Mouse (Mus musculus) ES-Bruce4 (cell line): ENCODE measurements at regions not wholly inside any gene's neighbourhood (a gene's known extent, or its start where the extent isn't known, plus 50 kb on each side); places are given as distances from the start of the nearest gene placed in this dataset.

ENCODE experiments used
- H3K27ac ChIP-seq: 2 replicates; pipeline ENCODE4 v1.5.1; 2012; ENCODE audit warnings: low read length, inconsistent platforms; ENCODE audit not compliant: insufficient read depth
- H3K27me3 ChIP-seq: 2 replicates; pipeline ENCODE4 v1.6.1; 2012; ENCODE audit warnings: mild to moderate bottlenecking, low read length, inconsistent platforms; ENCODE audit not compliant: control insufficient read depth, poor library complexity, insufficient read depth, severe bottlenecking
- H3K36me3 ChIP-seq: 2 replicates; pipeline ENCODE4 v1.6.1; 2012; ENCODE audit warnings: inconsistent platforms, mild to moderate bottlenecking, low read length, moderate library complexity; ENCODE audit not compliant: control insufficient read depth, poor library complexity, insufficient read depth, severe bottlenecking
- H3K4me1 ChIP-seq: one replicate; pipeline ENCODE4 v1.8.1; 2011; ENCODE audit warnings: low read length; ENCODE audit not compliant: control insufficient read depth, insufficient read depth
- H3K4me3 ChIP-seq: 2 replicates; pipeline ENCODE4 v1.5.1; 2011; ENCODE audit warnings: low read depth, mild to moderate bottlenecking, low read length
- H3K9ac ChIP-seq: 2 replicates; pipeline ENCODE4 v1.6.1; 2012; ENCODE audit warnings: low read depth, mild to moderate bottlenecking, inconsistent platforms; ENCODE audit not compliant: poor library complexity, severe bottlenecking
- H3K9me3 ChIP-seq: replicated peaks from 2 replicates; pipeline ENCODE4 v1.6.1; 2012; ENCODE audit warnings: mild to moderate bottlenecking, low read length, inconsistent platforms; ENCODE audit not compliant: control insufficient read depth, poor library complexity, insufficient read depth, severe bottlenecking
- CTCF ChIP-seq: IDR thresholded peaks from one replicate; pipeline ENCODE4 v1.8.1; 2011; ENCODE audit warnings: low read depth, low read length
- EP300 ChIP-seq: IDR thresholded peaks from 2 replicates; pipeline ENCODE4 v1.6.1; 2011; ENCODE audit warnings: low read depth, low read length; ENCODE audit not compliant: insufficient read depth
- POLR2A ChIP-seq: IDR thresholded peaks from one replicate; pipeline ENCODE4 v1.8.1; 2011; ENCODE audit warnings: low read length; ENCODE audit not compliant: insufficient read depth

- TF ChIP-seq POLR2A (no peak), CTCF (no peak), EP300 (no peak)
- Histone ChIP-seq H3K9me3 (no peaks in the 10 kb centered on the region), H3K36me3 (no peaks in the 10 kb centered on the region), H3K4me1 (no peaks in the 10 kb centered on the region), H3K27me3 (no peaks in the 10 kb centered on the region), H3K27ac (no peak overlapping the region), H3K4me3 (no peak overlapping the region), H3K9ac (no peak overlapping the region)
These were observed 99.4 kb upstream of the Vps8 start for GRCm38 (mm10) chr16:21323446-21324034.

- Histone ChIP-seq H3K4me1 (no peaks in the 10 kb centered on the region), H3K27ac (no peak overlapping the region), H3K27me3 (no peaks in the 10 kb centered on the region), H3K4me3 (no peak overlapping the region), H3K9ac (no peak overlapping the region), H3K9me3 (no peaks in the 10 kb centered on the region), H3K36me3 (peaks cover 2% of the 10 kb centered on the region; the same call in 1 of the 2 replicates)
- no peak for TF ChIP-seq POLR2A
- no peak for TF ChIP-seq CTCF
- no peak for TF ChIP-seq EP300
These were observed 94.9 kb upstream of the Vps8 start for GRCm38 (mm10) chr16:21327969-21328368.

GRCm38 (mm10) chr16:21329199-21329598 lies 93.7 kb upstream of the Vps8 start:
- Histone ChIP-seq H3K27ac (no peak overlapping the region), H3K4me1 (no peaks in the 10 kb centered on the region), H3K27me3 (no peaks in the 10 kb centered on the region), H3K9me3 (no peaks in the 10 kb centered on the region), H3K4me3 (no peak overlapping the region), H3K36me3 (peaks cover 2% of the 10 kb centered on the region; the same call in 1 of the 2 replicates), H3K9ac (no peak overlapping the region)
- TF ChIP-seq POLR2A: no peak
- no peak for TF ChIP-seq CTCF
- TF ChIP-seq EP300: no peak

GRCm38 (mm10) chr16:21331229-21331628 lies 91.7 kb upstream of the Vps8 start:
- no peak for TF ChIP-seq EP300
- TF ChIP-seq POLR2A: no peak
- no peak for TF ChIP-seq CTCF
- Histone ChIP-seq H3K27ac (no peak overlapping the region), H3K9ac (no peak overlapping the region), H3K4me1 (no peaks in the 10 kb centered on the region), H3K27me3 (no peaks in the 10 kb centered on the region), H3K9me3 (no peaks in the 10 kb centered on the region), H3K4me3 (no peak overlapping the region), H3K36me3 (peaks cover 2% of the 10 kb centered on the region; the same call in 1 of the 2 replicates)

- no peaks in the 10 kb centered on the region for H3K9me3 ChIP-seq
- H3K4me1 ChIP-seq: no peaks in the 10 kb centered on the region
- H3K4me3 ChIP-seq: peak overlapping the region; percentile 92
- TF ChIP-seq EP300 (no peak), CTCF (no peak), POLR2A (no peak)
- no peaks in the 10 kb centered on the region for H3K27me3 ChIP-seq
- H3K9ac ChIP-seq: peak overlapping the region; percentile 54
- peaks cover 2% of the 10 kb centered on the region; the same call in 1 of the 2 replicates for H3K36me3 ChIP-seq
- no peak overlapping the region for H3K27ac ChIP-seq
These were observed 90.5 kb upstream of the Vps8 start for GRCm38 (mm10) chr16:21332411-21332810.

- Histone ChIP-seq H3K36me3 (peaks cover 2% of the 10 kb centered on the region; the same call in 1 of the 2 replicates), H3K4me1 (no peaks in the 10 kb centered on the region), H3K27me3 (no peaks in the 10 kb centered on the region), H3K4me3 (peak overlapping the region; percentile 92), H3K9ac (peak overlapping the region; percentile 54), H3K9me3 (no peaks in the 10 kb centered on the region), H3K27ac (no peak overlapping the region)
- TF ChIP-seq EP300 (no peak), POLR2A (no peak), CTCF (no peak)
These were observed 90.1 kb upstream of the Vps8 start for GRCm38 (mm10) chr16:21332862-21333222.
